Mouse (Mus musculus) embryonic stem cell, embryonic (primary cell): Measurements from ENCODE around the gene Cdh18.

Source experiments
- CTCF ChIA-PET, 4 experiments: fragments of 300-600 bp in 2 of 4; fragments of 350-600 bp in 2 of 4; sonication (Branson Sonifier 250); formaldehyde crosslinking; loops; one replicate each; lab custom pipeline; 2022; ENCODE audit warnings: inconsistent platforms in 2 of 4; lab: Charles Lee
- POLR2A ChIA-PET, 4 experiments: fragments of 300-600 bp in 2 of 4; fragments of 350-600 bp in 2 of 4; sonication (Branson Sonifier 250); formaldehyde crosslinking; loops; one replicate each; lab custom pipeline; 2022; ENCODE audit warnings: antibody characterized with exemption in 4 of 4, inconsistent platforms in 1 of 4; lab: Charles Lee

Gene Cdh18

DNA sequence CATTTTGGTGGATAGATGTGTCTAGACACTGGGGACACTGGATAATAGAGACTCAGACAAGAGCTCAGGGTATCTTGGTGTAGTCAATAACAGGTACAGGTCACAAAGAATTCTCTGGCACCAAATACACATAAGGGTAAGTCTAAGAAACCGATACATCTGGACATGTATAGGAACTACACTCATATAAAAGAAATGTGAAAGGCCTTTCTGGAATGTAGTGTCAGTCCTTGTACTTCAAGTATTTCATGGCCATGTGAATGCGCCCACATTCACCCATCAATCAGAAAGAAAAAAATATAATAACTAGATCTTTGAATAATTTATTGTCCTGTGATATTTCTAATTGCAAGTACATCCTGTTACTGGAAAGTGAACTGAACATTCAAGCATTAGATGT is 855.0 kb downstream of the Cdh18 start:
- CTCF ChIA-PET, result no interaction called here
- POLR2A ChIA-PET, result no interaction called here

DNA sequence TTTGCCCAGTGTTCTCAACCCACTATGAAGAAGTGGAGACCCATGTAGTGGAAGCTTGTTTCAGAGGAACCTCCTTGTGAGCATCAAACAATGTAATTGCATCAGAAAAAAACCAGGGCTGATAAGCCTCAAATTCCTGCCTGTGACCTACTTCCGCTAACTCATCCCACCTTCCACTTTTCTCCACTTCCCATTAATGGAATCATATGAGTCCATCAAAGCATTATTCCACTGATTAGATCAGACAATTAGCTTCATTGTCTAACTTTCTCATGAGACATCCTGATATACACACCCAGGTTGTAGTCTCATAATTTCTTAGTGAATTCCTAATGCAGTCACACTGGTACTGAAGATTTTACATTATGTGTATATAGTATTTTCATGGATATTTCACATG is 859.4 kb downstream of the Cdh18 start:
- CTCF ChIA-PET, result no interaction called here
- POLR2A ChIA-PET, result no interaction called here

DNA sequence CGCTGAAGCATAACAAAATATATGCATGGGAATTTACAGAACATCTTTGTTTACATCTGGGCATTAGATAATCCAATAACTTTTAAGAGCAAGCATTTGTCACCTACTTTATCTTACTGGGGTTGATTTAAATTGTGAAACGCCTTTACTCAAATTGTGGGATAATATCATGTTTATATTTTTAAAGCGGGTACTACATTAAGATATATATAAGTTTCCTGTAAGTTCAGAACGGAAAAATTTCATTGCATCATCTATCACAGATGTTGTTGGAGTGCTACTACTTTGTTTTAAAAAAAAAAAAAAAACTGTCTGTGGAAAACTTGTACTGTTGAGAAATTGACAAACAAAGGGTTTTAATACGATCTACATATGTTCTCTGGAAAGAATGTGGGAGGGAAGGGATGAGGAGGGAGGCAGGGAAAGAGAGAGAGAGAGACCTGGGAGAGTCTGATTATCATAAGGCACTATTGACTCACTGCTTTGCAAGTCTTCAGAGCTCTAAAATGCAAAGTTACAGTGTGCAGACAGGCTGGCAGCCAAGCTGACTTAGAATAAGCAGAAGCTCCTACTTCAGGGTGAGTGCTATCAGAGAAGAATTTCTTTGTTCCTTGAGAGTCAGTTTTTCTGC is 867.7 kb downstream of the Cdh18 start:
- ChIA-PET POLR2A (no interaction called here), CTCF (no interaction called here)

- CTCF ChIA-PET, result no interaction called here
- POLR2A ChIA-PET, result no interaction called here
Measured at GRCm38 (mm10) chr15:23418158-23418557, 869.3 kb downstream of the Cdh18 start.

GRCm38 (mm10) chr15:23420010-23420409 is 871.2 kb downstream of the Cdh18 start:
- ChIA-PET CTCF (no interaction called here), POLR2A (no interaction called here)

DNA sequence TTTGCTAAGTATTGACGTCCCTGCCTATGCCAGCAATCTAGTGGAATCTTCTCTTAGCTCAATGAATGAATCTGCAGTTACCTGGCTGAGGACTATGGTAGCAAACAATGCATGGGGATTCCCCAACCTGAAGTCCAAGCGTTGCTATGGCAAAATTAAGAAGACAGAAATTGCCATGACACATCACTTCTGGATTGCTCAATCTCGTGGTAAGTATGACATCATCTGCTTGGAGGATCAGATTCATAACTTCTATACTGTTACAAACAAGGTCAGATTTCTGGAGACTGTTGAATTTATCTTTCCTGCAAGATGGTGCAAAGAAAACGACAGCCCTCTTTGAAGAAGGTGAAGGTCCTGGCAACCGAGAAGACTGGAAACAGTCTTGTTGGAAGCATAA is 881.2 kb downstream of the Cdh18 start:
- POLR2A ChIA-PET, result no interaction called here

GRCm38 (mm10) chr15:23448542-23448941 is 899.7 kb downstream of the Cdh18 start:
- CTCF ChIA-PET, result no interaction called here
- POLR2A ChIA-PET, result no interaction called here

More for the DNA sequence above, 881.2 kb downstream of the Cdh18 start:
- CTCF ChIA-PET, result interaction anchor here in 1 of 4 experiments (0.7 kb wide), 1 partner anchor 1324 kb away, joined by 3 read pairs; no protein-coding TSS in a partner anchor

DNA sequence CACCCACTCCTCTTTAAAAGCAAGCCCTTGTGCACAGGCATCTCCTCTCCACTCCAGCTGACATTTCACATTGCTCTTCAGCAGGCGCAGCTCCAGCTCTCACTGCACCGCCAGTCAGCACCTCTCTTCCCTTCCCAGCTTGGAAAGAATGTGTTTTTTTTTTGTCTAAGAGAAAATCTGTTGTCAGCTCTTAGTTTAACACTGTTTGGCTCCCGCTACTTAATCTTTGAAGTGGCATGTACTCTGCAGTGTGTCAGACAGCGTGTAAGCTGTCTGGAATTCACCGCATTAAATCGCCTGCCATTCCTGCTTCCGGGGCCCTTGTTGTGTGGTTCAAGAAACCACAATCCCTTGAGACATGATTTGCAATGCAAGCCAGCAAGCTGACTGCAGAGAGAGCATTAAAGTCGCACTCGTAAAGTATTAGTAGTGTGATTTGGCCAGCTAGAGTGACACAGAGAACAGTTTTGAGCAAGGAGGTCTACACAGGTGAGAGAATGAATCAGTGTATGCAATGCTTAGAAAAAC is 903.3 kb downstream of the Cdh18 start:
- POLR2A ChIA-PET, result no interaction called here
- CTCF ChIA-PET, result interaction anchor here in 1 of 4 experiments (0.6 kb wide), 1 partner anchor 22 kb away, joined by 6 read pairs; no protein-coding TSS in a partner anchor

GRCm38 (mm10) chr15:23453331-23453730 is 904.5 kb downstream of the Cdh18 start:
- POLR2A ChIA-PET, result interaction anchor here in 1 of 4 experiments (0.6 kb wide), 1 partner anchor 9 kb away, joined by 3 read pairs; no protein-coding TSS in a partner anchor
- CTCF ChIA-PET, result no interaction called here

GRCm38 (mm10) chr15:23455344-23455743 is 906.5 kb downstream of the Cdh18 start:
- ChIA-PET POLR2A (no interaction called here), CTCF (interaction anchor here in 1 of 4 experiments (0.7 kb wide), 1 partner anchor 727 kb away, joined by 4 read pairs; no protein-coding TSS in a partner anchor)

- ChIA-PET POLR2A (no interaction called here), CTCF (no interaction called here)
Measured at GRCm38 (mm10) chr15:23457401-23457800, 908.6 kb downstream of the Cdh18 start.

DNA sequence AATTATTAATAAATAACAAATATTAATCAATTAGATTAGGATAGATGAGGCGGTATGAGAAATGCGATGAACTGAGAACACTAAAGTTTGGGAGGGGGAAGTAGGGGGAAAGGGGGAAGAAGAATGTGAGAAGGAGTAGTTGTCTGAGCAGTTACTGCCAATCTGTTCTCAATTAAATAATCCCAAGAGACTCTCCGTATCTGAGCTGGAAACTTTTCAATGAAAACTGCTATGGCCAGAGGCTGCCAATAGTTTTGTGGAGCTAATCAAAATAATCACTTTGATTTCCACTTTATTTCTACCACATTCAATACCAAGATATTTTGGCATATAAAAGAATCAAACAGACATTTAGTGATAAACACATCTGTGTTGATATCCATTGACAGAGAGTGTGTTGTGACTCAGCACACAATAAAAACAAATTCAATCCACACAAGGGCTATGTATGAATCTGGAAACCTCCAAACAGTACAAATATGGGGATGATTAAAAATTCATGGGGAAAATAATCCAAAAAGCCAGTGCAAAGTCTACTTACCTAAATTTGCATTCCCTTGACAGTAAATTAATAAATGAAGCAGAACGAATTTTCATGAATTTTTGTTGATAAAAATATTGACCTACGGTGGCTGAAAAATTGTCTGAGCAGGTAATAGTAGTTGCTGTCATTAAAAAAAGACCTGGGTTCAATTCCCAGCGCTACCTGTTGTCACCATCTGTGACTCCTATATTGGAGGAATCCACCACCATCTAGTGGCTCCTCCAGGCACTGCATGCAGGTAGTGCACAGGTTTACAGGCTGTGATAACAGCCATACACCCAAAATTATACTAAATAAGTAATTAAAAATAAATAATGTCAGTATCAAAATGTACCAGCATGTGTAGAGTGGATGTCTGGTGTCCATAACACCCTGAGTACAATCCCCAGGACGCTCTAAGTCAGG is 922.0 kb downstream of the Cdh18 start:
- ChIA-PET POLR2A (no interaction called here), CTCF (no interaction called here)

GRCm38 (mm10) chr15:23486306-23486705 is 937.5 kb downstream of the Cdh18 start:
- CTCF ChIA-PET, result no interaction called here
- POLR2A ChIA-PET, result no interaction called here

DNA sequence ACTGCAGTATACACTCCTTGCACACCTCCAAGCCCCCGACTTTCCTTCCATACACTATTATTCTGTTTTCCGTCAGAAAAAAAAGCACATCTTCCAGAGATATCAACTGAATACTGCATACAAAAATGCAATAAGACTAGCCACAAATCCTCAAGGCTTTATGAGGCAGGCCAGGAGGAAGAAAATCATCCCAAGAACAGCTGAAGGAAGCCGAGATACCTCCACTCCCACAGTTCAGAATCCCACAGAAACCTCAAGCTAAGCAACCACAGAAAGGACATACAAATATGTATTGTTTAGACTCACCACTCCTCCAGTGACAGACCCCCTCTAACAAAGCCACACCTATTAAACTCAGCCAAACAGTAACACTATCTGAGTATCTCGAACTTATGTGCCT is 957.7 kb downstream of the Cdh18 start:
- POLR2A ChIA-PET, result no interaction called here
- CTCF ChIA-PET, result no interaction called here

DNA sequence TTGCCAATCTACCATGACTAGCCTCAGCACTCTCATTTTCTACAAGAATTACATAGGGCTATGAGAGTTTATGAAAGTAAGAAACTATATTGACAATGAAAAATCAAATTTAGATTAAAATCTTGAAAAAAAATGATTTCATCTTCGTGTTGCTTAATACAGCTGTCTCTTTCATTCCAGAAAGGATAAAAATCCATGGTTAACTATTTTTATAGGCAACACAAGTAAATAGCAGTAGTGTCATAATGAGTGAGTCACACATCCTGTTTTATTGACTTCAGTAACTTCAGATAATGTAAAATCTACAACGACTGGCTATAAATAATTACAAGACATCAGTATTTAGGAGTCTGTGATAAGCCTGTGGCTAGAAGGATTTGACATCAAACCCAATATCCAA is 960.9 kb downstream of the Cdh18 start:
- ChIA-PET CTCF (no interaction called here), POLR2A (no interaction called here)

- CTCF ChIA-PET, result no interaction called here
- POLR2A ChIA-PET, result no interaction called here
Measured at GRCm38 (mm10) chr15:23515786-23516185, 967.0 kb downstream of the Cdh18 start.

DNA sequence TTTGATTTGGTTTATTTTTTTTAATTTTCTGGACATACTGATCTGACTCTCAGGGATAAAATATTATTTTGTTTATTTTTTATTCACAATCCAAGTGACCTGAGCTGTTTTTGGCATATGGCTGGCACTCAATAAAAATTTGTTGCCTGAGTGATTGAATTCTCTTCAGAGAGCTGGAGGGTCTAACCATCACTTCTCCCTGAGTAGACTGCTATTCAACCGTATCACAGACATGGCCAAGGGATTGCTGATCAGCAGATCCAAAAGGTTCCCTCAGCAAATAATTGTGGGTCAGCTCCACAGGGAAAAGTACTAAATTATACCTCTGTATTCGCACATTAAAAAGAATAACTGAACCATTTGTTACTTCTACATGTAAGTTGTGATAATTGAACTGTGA is 969.3 kb downstream of the Cdh18 start:
- POLR2A ChIA-PET, result no interaction called here

More for the DNA sequence above, 969.3 kb downstream of the Cdh18 start:
- CTCF ChIA-PET, result no interaction called here
